Mouse (Mus musculus) heart, postnatal 0 days (tissue): ENCODE results near the gene Kcnip4. TPM values are rescaled to one million over a fixed set of nuclear protein-coding genes. Genes with fewer than 3 reads are reported as not detected.

Experiments used
- ATAC-seq: fragments of 200-750 bp; cut with Nextera tagmentation; 2 replicates; pipeline ENCODE4 v1.8.0; 2017; ENCODE audit warnings: low read depth, moderate number of reproducible peaks, moderate library complexity; ENCODE audit not compliant: insufficient read depth
- DNase-seq: peaks from one replicate; pipeline ENCODE4 v3.0.0-alpha.2; 2016; ENCODE audit warnings: low spot score
- H3K27ac ChIP-seq: fragments of 300-500 bp; sonication (generic); 2 replicates; pipeline ENCODE4 v1.5.1; 2014; ENCODE audit warnings: low read depth, mild to moderate bottlenecking
- H3K27me3 ChIP-seq: fragments of 300-500 bp; sonication (generic); 2 replicates; pipeline ENCODE4 v1.6.1; 2014; ENCODE audit warnings: low read length, mixed read lengths; ENCODE audit not compliant: control insufficient read depth, insufficient read depth
- H3K36me3 ChIP-seq: fragments of 300-500 bp; sonication (generic); replicated peaks from 2 replicates; pipeline ENCODE4 v1.6.1; 2014; ENCODE audit warnings: low read length, mixed read lengths; ENCODE audit not compliant: control insufficient read depth, insufficient read depth
- H3K4me1 ChIP-seq: fragments of 300-500 bp; sonication (generic); 2 replicates; pipeline ENCODE4 v1.6.1; 2014; ENCODE audit warnings: antibody characterized with exemption; ENCODE audit not compliant: control insufficient read depth, insufficient read depth
- H3K4me2 ChIP-seq: fragments of 300-500 bp; sonication (generic); 2 replicates; pipeline ENCODE4 v1.6.1; 2014; ENCODE audit warnings: low read depth, mild to moderate bottlenecking, low read length, moderate library complexity
- H3K4me3 ChIP-seq: fragments of 300-500 bp; sonication (generic); 2 replicates; pipeline ENCODE4 v1.5.1; 2014; ENCODE audit warnings: low read depth, low read length
- H3K9ac ChIP-seq: fragments of 300-500 bp; sonication (generic); replicated peaks from 2 replicates; pipeline ENCODE4 v1.6.1; 2014; ENCODE audit warnings: low read depth, low read length, mixed read lengths
- H3K9me3 ChIP-seq: fragments of 300-500 bp; sonication (generic); replicated peaks from 2 replicates; pipeline ENCODE4 v1.6.1; 2016; ENCODE audit warnings: low read length; ENCODE audit not compliant: control insufficient read depth
- CTCF ChIP-seq: IDR thresholded peaks from 2 replicates; pipeline ENCODE4 v1.5.1; 2016; ENCODE audit warnings: antibody characterized with exemption, control low read depth, low read depth
- EP300 ChIP-seq: IDR thresholded peaks from 2 replicates; pipeline ENCODE4 v1.6.1; 2016; ENCODE audit warnings: antibody characterized with exemption, low read depth
- WGBS: fragments of 180-500 bp; shearing (Covaris S2); extraction: QIAGEN DNeasy Blood & Tissue Kit; methylation state at CpG from one replicate; pipeline ENCODE4 v1.1.7; 2014; 5-methylcytosine and 5-hydroxymethylcytosine counted together
- polyA plus RNA-seq: library from polyadenylated mRNA; unstranded; fragments of >200 nt; fragmentation: Nextera tagmentation; extraction: Ambion mirVana; gene quantifications from 2 replicates; pipeline ENCODE4 v1.2.1, GENCODE M21; 2015
- total RNA-seq: library from RNA; depleted of rRNA; stranded (reverse); fragments of >200 nt; gene quantifications from 2 replicates; pipeline ENCODE4 v1.2.3, GENCODE M21; 2014; ENCODE audit warnings: low replicate concordance

Gene Kcnip4
- total and polyA plus RNA-seq, 2 experiments from 2014 or later: 0.11 TPM; not detected in 1

DNA sequence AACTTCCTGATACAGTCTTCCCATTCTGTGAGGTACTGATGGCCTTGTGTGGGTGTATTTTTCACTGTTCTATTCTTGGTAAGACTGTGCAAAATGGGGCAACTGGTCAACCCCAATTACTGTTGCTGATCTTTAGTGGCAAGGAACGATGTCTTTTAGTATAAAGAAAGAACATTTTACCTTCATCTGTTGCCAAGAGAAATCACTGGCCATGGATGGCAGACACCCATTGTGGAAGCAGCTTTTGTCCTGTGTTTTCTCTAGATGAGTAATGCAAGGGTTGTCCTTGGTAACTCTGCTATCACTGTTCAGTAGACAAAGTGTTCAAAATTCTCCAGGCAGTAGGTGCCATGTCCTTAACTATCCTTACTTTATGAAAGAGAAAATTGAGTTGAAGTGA is 729.2 kb downstream of the Kcnip4 start:
- no peak overlapping the region for H3K4me3 ChIP-seq
- DNase-seq: no peak
- H3K27ac ChIP-seq: no peak overlapping the region
- H3K27me3 ChIP-seq: no peaks in the 10 kb centered on the region
- H3K36me3 ChIP-seq: no peaks in the 10 kb centered on the region
- no peak overlapping the region for H3K4me2 ChIP-seq
- H3K4me1 ChIP-seq: no peaks in the 10 kb centered on the region
- no peaks in the 10 kb centered on the region for H3K9me3 ChIP-seq
- TF ChIP-seq CTCF (no peak), EP300 (no peak)
- WGBS: 54% methylated on average over 1 of the region's 1 CpGs
- ATAC-seq: no peak
- no peak overlapping the region for H3K9ac ChIP-seq

DNA sequence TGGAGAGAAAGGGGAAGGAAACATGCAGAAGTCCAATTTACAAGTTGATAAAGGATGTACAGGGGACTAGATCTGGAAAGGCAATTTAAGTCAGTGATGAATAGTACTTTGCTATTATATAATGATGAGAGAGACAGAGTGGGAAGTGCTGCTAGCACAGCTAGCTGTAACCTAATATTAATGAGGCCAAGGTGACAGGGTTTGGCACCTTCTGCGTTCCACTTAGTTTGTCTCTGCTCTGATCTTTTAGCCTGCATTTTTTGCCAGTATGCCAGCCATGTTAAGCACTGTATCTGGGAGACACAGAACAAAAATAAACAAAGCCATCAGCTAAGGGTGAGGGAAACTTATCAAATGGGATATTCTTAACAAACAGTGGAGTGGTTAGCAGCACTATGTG is 745.3 kb downstream of the Kcnip4 start:
- 36% methylated on average over 1 of the region's 1 CpGs for WGBS
- ATAC-seq: no peak
- no peak for DNase-seq
- H3K4me3 ChIP-seq: no peak overlapping the region
- H3K4me1 ChIP-seq: no peaks in the 10 kb centered on the region
- H3K4me2 ChIP-seq: no peak overlapping the region
- no peaks in the 10 kb centered on the region for H3K9me3 ChIP-seq
- H3K9ac ChIP-seq: no peak overlapping the region
- TF ChIP-seq CTCF: no peak
- no peak for TF ChIP-seq EP300
- H3K36me3 ChIP-seq: no peaks in the 10 kb centered on the region
- no peak overlapping the region for H3K27ac ChIP-seq
- no peaks in the 10 kb centered on the region for H3K27me3 ChIP-seq

DNA sequence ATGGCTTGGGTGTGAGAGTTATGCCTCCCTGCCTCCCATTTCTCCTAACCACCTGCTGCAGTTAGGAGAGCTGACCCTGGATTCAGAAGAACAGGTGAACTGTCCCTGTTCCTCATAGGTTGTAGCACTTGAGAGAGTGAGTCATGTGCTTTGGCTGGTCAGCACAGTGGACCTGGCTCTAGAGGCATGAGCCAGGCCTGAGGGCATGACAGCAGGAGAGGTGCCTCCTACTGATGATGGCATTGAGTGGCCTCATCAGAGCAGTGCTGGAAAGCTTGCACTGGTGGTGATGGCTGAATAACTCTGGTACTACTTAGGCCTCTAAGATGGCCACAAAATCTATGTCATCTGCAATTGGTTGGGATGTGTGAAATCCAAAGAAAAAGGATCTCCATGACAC is 776.1 kb downstream of the Kcnip4 start:
- no peak for TF ChIP-seq CTCF
- TF ChIP-seq EP300: no peak
- no peaks in the 10 kb centered on the region for H3K27me3 ChIP-seq

DNA sequence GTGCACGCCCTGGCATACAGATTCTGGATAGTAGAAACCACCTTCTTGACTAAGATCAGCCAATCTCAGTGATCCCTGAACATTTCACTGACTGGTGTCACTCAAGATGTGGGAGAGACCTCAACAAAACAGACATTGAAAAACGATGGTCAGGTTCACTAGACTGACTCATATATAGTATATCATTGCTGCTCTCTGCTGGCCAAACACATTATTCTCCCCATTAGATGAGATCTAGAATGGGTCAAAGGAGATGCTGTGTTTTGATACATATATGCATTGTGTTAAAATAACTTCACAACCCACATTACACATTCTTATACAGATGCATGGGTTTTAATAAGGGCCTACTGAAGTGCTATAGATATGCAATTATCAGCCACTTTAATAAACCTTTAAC is 787.1 kb downstream of the Kcnip4 start:
- no peaks in the 10 kb centered on the region for H3K9me3 ChIP-seq
- H3K9ac ChIP-seq: no peak overlapping the region
- ATAC-seq (no peak), DNase-seq (no peak)
- no peaks in the 10 kb centered on the region for H3K4me1 ChIP-seq
- H3K27ac ChIP-seq: no peak overlapping the region
- no peak overlapping the region for H3K4me3 ChIP-seq
- no peaks in the 10 kb centered on the region for H3K27me3 ChIP-seq
- 37% methylated on average over 2 of the region's 2 CpGs for WGBS
- H3K4me2 ChIP-seq: no peak overlapping the region
- TF ChIP-seq CTCF (peak; percentile 9; the same call in 1 of the 2 replicates), EP300 (no peak)
- no peaks in the 10 kb centered on the region for H3K36me3 ChIP-seq

More for the DNA sequence above, 776.1 kb downstream of the Kcnip4 start:
- DNase-seq: no peak
- H3K9ac ChIP-seq: no peak overlapping the region
- H3K4me1 ChIP-seq: no peaks in the 10 kb centered on the region
- H3K27ac ChIP-seq: no peak overlapping the region
- H3K4me2 ChIP-seq: no peak overlapping the region
- ATAC-seq: no peak
- no peaks in the 10 kb centered on the region for H3K36me3 ChIP-seq
- H3K4me3 ChIP-seq: no peak overlapping the region
- H3K9me3 ChIP-seq: no peaks in the 10 kb centered on the region

DNA sequence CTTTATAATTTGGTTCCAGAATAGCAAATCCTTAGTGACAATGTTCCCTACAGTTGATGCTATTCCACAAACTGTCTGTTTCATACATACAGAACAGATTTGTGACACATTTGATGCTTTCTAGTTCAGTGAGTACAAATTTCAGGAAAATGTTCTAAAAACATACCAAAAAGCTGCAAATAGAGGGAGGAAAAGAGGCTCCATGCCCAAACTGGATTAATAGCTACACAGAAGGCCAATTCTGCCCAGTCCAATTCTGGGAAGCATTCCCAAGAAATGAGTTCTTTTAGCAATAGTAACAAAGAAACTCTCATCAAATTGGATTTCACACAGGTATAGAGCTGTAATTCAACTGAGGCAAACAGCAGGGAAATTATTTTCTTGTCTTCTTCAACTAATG is 806.5 kb downstream of the Kcnip4 start:
- no peak for ATAC-seq
- Histone ChIP-seq H3K4me1 (no peaks in the 10 kb centered on the region), H3K9ac (no peak overlapping the region), H3K27ac (no peak overlapping the region), H3K27me3 (no peaks in the 10 kb centered on the region), H3K4me3 (no peak overlapping the region), H3K36me3 (no peaks in the 10 kb centered on the region), H3K4me2 (no peak overlapping the region), H3K9me3 (no peaks in the 10 kb centered on the region)
- TF ChIP-seq EP300: no peak
- no peak for TF ChIP-seq CTCF
- no peak for DNase-seq

DNA sequence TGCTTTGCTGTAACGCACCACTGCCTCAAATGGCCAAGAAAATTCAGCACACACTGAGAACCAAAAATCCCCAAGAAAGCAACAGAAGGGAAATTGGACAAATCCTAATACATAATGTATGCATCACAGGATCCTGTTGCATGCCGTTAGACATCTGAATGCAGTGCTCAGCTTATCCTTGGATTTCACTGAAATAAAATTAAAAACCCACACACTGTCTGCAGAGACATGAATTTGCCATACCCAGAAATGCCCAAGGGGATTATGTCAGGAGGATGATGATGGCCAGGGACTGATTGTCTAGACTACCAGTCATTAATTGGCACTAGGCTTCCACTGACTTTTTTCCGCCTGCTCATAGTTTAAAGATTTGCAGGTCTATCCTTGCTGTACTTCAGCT is 818.7 kb downstream of the Kcnip4 start:
- Histone ChIP-seq H3K27ac (no peak overlapping the region), H3K27me3 (no peaks in the 10 kb centered on the region), H3K9me3 (no peaks in the 10 kb centered on the region), H3K4me1 (no peaks in the 10 kb centered on the region), H3K9ac (no peak overlapping the region), H3K4me3 (no peak overlapping the region), H3K4me2 (no peak overlapping the region), H3K36me3 (no peaks in the 10 kb centered on the region)
- ATAC-seq: no peak
- 74% methylated on average over 3 of the region's 3 CpGs for WGBS
- TF ChIP-seq CTCF: no peak
- no peak for TF ChIP-seq EP300
- DNase-seq: no peak
